Mouse (Mus musculus): ENCODE results near the gene Pcp4l1. TPM values are rescaled to one million over a fixed set of nuclear protein-coding genes. Genes with fewer than 3 reads are reported as not detected.

Gene Pcp4l1
- polyA plus RNA-seq, 1 experiment from 2014 or later = 36.2 TPM

GRCm38 (mm10) chr1:171234538-171234937, 38.5 kb upstream of the Pcp4l1 start:
- Histone ChIP-seq H3K4me2 (no peak overlapping the region), H3K36me3 (ENCODE audit: control insufficient read depth, insufficient read depth, low read length) (peaks cover 26% of the 10 kb centered on the region), H3K9ac (ENCODE audit: low read depth, low read length) (no peak overlapping the region), H3K9me3 (replicated peaks; ENCODE audit: control insufficient read depth, low read length) (no peaks in the 10 kb centered on the region), H3K27me3 (ENCODE audit: control insufficient read depth, insufficient read depth, low read length) (no peaks in the 10 kb centered on the region), H3K4me1 (ENCODE audit: control insufficient read depth, insufficient read depth, low read length) (peaks cover 8% of the 10 kb centered on the region; the same call in 1 of the 2 replicates), H3K27ac (ENCODE audit: low read depth, low read length) (no peak overlapping the region), H3K4me3 (ENCODE audit: low read depth, low read length) (no peak overlapping the region)
- 90% methylated on average over 4 of the region's 4 CpGs for WGBS (ENCODE audit: insufficient replicate concordance)
- ATAC-seq (replicated peaks; ENCODE audit: insufficient number of reproducible peaks, low FRiP score, low TSS enrichment) = no peak

DNA sequence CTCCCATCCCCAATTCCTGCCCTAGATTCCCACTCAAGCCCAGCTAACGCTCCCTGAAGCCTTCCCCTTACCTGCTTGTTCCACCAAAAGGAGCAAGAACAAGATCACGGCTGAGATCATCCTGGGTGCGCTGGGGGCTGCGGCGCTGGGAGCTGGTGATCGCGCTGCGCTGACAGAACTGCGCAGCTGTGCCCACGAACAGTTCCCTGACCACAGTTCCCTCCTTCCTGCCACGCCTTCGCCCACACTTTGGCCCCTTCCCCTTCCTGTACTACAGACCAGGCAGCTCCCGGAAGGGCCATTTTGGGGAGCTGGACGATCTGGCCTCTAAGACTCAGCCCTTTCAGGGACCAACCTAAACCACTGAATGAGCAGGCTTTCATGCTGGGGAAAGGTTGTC, 38.1 kb upstream of the Pcp4l1 start, which contains the start of gene Fcer1g:
Gene Fcer1g, minus strand, starts transcription at position 240 of the 400 bp plus-strand sequence.
- Histone ChIP-seq H3K4me2 (no peak within 1 kb of the TSS), H3K4me3 (ENCODE audit: low read depth, low read length) (no peak within 1 kb of the TSS), H3K9ac (ENCODE audit: low read depth, low read length) (no peak within 1 kb of the TSS), H3K27ac (ENCODE audit: low read depth, low read length) (0 out of 2 replicates have a peak within 1 kb of the TSS, but pooled peaks have one; percentile 22), H3K4me1 (ENCODE audit: control insufficient read depth, insufficient read depth, low read length) (peaks cover 8% of the 10 kb centered on the region; the same call in 1 of the 2 replicates), H3K36me3 (ENCODE audit: control insufficient read depth, insufficient read depth, low read length) (peaks cover 23% of the 10 kb centered on the region), H3K27me3 (ENCODE audit: control insufficient read depth, insufficient read depth, low read length) (no peaks in the 10 kb centered on the region), H3K9me3 (replicated peaks; ENCODE audit: control insufficient read depth, low read length) (no peaks in the 10 kb centered on the region)
- no peak for ATAC-seq (replicated peaks; ENCODE audit: insufficient number of reproducible peaks, low FRiP score, low TSS enrichment)
- 88% methylated on average over 14 of the region's 14 CpGs for WGBS (ENCODE audit: insufficient replicate concordance)

DNA sequence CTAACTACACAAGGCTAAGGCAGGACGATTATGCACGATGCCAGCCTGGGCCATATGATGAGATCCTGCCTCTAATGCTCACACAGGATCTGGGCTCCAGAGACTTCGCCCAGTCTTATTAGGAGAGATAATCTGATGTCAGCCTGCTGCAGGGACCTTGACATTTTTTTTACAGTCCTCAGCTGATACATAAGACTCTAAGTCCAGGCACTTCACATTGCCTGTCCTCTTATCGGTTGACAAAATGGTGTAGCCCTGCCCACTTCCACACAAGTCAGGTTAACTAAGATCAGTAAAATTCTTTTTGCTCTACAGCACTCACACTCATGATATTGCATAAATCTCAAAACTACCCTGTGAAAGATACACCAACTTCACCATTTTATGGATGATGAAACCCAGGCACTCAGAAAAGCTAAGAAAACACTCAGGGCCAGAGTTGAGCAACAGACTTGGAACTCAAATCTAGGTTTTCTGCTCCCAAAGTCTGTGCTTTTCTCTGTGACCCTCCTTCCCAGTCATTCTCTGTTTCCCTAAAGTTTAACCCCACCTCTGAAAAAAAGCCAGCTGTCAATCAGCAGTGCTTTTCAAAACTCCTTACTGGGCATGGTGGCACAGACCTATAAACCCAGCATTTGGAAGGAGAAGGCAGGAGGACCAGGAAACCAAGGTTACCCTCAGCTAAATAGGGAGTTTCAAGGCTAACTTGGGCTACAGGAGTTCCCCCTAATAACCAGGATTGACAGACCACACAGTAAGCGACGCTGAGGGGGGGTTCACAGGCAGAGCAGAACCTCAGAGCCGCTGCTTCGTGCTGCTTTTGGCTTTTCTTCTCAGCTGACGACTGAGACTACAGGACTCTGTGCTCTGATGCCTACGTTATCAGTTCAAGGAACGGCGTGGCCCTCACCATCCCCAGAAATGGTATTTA, 37.0 kb upstream of the Pcp4l1 start:
- Histone ChIP-seq H3K27me3 (ENCODE audit: control insufficient read depth, insufficient read depth, low read length) (no peaks in the 10 kb centered on the region), H3K4me3 (ENCODE audit: low read depth, low read length) (no peak overlapping the region), H3K9me3 (replicated peaks; ENCODE audit: control insufficient read depth, low read length) (no peaks in the 10 kb centered on the region), H3K4me1 (ENCODE audit: control insufficient read depth, insufficient read depth, low read length) (peaks cover 8% of the 10 kb centered on the region; the same call in 1 of the 2 replicates), H3K27ac (ENCODE audit: low read depth, low read length) (0 out of 2 replicates have a peak overlapping the region, but pooled peaks have one; percentile 22), H3K9ac (ENCODE audit: low read depth, low read length) (no peak overlapping the region), H3K36me3 (ENCODE audit: control insufficient read depth, insufficient read depth, low read length) (peaks cover 16% of the 10 kb centered on the region), H3K4me2 (no peak overlapping the region)
- ATAC-seq (replicated peaks; ENCODE audit: insufficient number of reproducible peaks, low FRiP score, low TSS enrichment) = no peak
- WGBS (ENCODE audit: insufficient replicate concordance) = 50% methylated on average over 12 of the region's 12 CpGs

GRCm38 (mm10) chr1:171232348-171232747, 36.3 kb upstream of the Pcp4l1 start:
- no peak overlapping the region for H3K9ac ChIP-seq (ENCODE audit: low read depth, low read length)
- H3K27ac ChIP-seq (ENCODE audit: low read depth, low read length) = no peak overlapping the region
- no peak overlapping the region for H3K4me3 ChIP-seq (ENCODE audit: low read depth, low read length)
- H3K9me3 ChIP-seq (replicated peaks; ENCODE audit: control insufficient read depth, low read length) = no peaks in the 10 kb centered on the region
- no peak overlapping the region for H3K4me2 ChIP-seq
- H3K4me1 ChIP-seq (ENCODE audit: control insufficient read depth, insufficient read depth, low read length) = peaks cover 8% of the 10 kb centered on the region; the same call in 1 of the 2 replicates
- peaks cover 14% of the 10 kb centered on the region for H3K36me3 ChIP-seq (ENCODE audit: control insufficient read depth, insufficient read depth, low read length)
- 83% methylated on average over 5 of the region's 5 CpGs for WGBS (ENCODE audit: insufficient replicate concordance)
- no peak for ATAC-seq (replicated peaks; ENCODE audit: insufficient number of reproducible peaks, low FRiP score, low TSS enrichment)
- H3K27me3 ChIP-seq (ENCODE audit: control insufficient read depth, insufficient read depth, low read length) = no peaks in the 10 kb centered on the region

GRCm38 (mm10) chr1:171231844-171232243, 35.8 kb upstream of the Pcp4l1 start:
- Histone ChIP-seq H3K4me3 (ENCODE audit: low read depth, low read length) (no peak overlapping the region), H3K9ac (ENCODE audit: low read depth, low read length) (no peak overlapping the region), H3K4me2 (no peak overlapping the region), H3K9me3 (replicated peaks; ENCODE audit: control insufficient read depth, low read length) (no peaks in the 10 kb centered on the region), H3K36me3 (ENCODE audit: control insufficient read depth, insufficient read depth, low read length) (peaks cover 14% of the 10 kb centered on the region), H3K4me1 (ENCODE audit: control insufficient read depth, insufficient read depth, low read length) (peaks cover 8% of the 10 kb centered on the region; the same call in 1 of the 2 replicates), H3K27ac (ENCODE audit: low read depth, low read length) (no peak overlapping the region), H3K27me3 (ENCODE audit: control insufficient read depth, insufficient read depth, low read length) (no peaks in the 10 kb centered on the region)
- WGBS (ENCODE audit: insufficient replicate concordance) = 71% methylated on average over 4 of the region's 4 CpGs
- ATAC-seq (replicated peaks; ENCODE audit: insufficient number of reproducible peaks, low FRiP score, low TSS enrichment) = no peak

GRCm38 (mm10) chr1:171230215-171230614, 34.1 kb upstream of the Pcp4l1 start:
- Histone ChIP-seq H3K9me3 (replicated peaks; ENCODE audit: control insufficient read depth, low read length) (no peaks in the 10 kb centered on the region), H3K4me1 (ENCODE audit: control insufficient read depth, insufficient read depth, low read length) (peaks cover 8% of the 10 kb centered on the region; the same call in 1 of the 2 replicates), H3K4me3 (ENCODE audit: low read depth, low read length) (no peak overlapping the region), H3K27ac (ENCODE audit: low read depth, low read length) (no peak overlapping the region), H3K9ac (ENCODE audit: low read depth, low read length) (no peak overlapping the region), H3K4me2 (no peak overlapping the region), H3K27me3 (ENCODE audit: control insufficient read depth, insufficient read depth, low read length) (no peaks in the 10 kb centered on the region), H3K36me3 (ENCODE audit: control insufficient read depth, insufficient read depth, low read length) (peaks cover 8% of the 10 kb centered on the region; the same call in 1 of the 2 replicates)
- ATAC-seq (replicated peaks; ENCODE audit: insufficient number of reproducible peaks, low FRiP score, low TSS enrichment) = no peak
- WGBS (ENCODE audit: insufficient replicate concordance) = 72% methylated on average over 3 of the region's 3 CpGs

DNA sequence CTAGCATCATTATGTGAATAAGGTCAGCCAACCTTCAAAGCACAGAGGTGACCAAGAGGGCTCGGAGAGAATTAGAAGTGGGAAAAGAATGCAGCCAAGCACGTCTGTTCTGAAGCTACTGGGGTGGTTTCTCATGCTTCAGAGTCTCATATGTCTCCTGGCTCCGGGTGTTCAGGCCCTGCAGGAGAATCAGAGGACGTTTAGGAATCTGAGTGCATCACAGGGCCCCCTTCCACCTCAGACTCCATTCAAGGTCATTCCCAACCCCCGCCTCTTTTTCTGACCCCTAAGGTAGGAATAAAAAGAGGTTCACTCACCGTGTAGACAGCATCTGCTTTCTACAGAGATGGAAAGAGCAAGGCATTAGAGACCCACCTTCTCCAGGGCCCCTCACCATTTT, 33.7 kb upstream of the Pcp4l1 start:
- Histone ChIP-seq H3K9me3 (replicated peaks; ENCODE audit: control insufficient read depth, low read length) (no peaks in the 10 kb centered on the region), H3K27ac (ENCODE audit: low read depth, low read length) (no peak overlapping the region), H3K4me3 (ENCODE audit: low read depth, low read length) (no peak overlapping the region), H3K4me2 (no peak overlapping the region), H3K27me3 (ENCODE audit: control insufficient read depth, insufficient read depth, low read length) (no peaks in the 10 kb centered on the region), H3K4me1 (ENCODE audit: control insufficient read depth, insufficient read depth, low read length) (peaks cover 8% of the 10 kb centered on the region; the same call in 1 of the 2 replicates), H3K9ac (ENCODE audit: low read depth, low read length) (no peak overlapping the region), H3K36me3 (ENCODE audit: control insufficient read depth, insufficient read depth, low read length) (peaks cover 3% of the 10 kb centered on the region; the same call in 1 of the 2 replicates)
- no peak for ATAC-seq (replicated peaks; ENCODE audit: insufficient number of reproducible peaks, low FRiP score, low TSS enrichment)
- WGBS (ENCODE audit: insufficient replicate concordance) = 57% methylated on average over 6 of the region's 6 CpGs

DNA sequence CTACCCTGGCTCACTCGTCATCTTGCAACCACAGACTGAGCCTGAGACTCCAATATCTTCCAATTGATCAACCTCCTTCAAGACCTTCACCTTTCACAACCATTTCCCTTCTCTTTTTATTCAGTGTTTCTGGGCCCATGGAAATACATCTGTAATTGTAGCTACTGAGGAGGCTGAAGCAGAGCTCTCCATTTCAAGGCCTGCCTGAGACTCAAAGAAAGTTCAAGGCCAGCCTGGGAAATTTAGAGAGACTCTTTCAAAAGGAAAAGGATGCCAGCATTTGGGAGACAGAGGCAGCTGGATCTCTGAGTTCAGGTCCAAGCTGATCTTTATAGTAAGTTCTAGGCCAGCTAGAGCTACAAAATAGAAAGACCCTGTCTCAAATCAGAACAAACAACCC, 31.8 kb upstream of the Pcp4l1 start:
- no peak overlapping the region for H3K27ac ChIP-seq (ENCODE audit: low read depth, low read length)
- H3K36me3 ChIP-seq (ENCODE audit: control insufficient read depth, insufficient read depth, low read length) = no peaks in the 10 kb centered on the region
- no peak overlapping the region for H3K9ac ChIP-seq (ENCODE audit: low read depth, low read length)
- no peak overlapping the region for H3K4me2 ChIP-seq
- H3K27me3 ChIP-seq (ENCODE audit: control insufficient read depth, insufficient read depth, low read length) = no peaks in the 10 kb centered on the region
- no peaks in the 10 kb centered on the region for H3K9me3 ChIP-seq (replicated peaks; ENCODE audit: control insufficient read depth, low read length)
- 0 out of 2 replicates have a peak, but pooled peaks cover 4% of the 10 kb centered on the region for H3K4me1 ChIP-seq (ENCODE audit: control insufficient read depth, insufficient read depth, low read length)
- no peak overlapping the region for H3K4me3 ChIP-seq (ENCODE audit: low read depth, low read length)
- no peak for ATAC-seq (replicated peaks; ENCODE audit: insufficient number of reproducible peaks, low FRiP score, low TSS enrichment)
- WGBS (ENCODE audit: insufficient replicate concordance) = 71% methylated on average over 1 of the region's 1 CpGs
